Mouse (Mus musculus) megakaryocyte, embryonic 14.5 days (primary cell): ENCODE results near the gene Npy4r. TPM values are rescaled to one million over a fixed set of nuclear protein-coding genes. Genes with fewer than 3 reads are reported as not detected.

Experiments used
- H3K27me3 ChIP-seq: replicated peaks from 2 replicates; pipeline ENCODE3; 2012; ENCODE audit warnings: inconsistent platforms
- H3K36me3 ChIP-seq: replicated peaks from 2 replicates; pipeline ENCODE3; 2012; ENCODE audit warnings: low read length, inconsistent platforms, mixed read lengths
- H3K4me1 ChIP-seq: 2 replicates; pipeline ENCODE4 v1.6.1; 2012; ENCODE audit warnings: inconsistent platforms
- H3K4me3 ChIP-seq: replicated peaks from 2 replicates; pipeline ENCODE3; 2012; ENCODE audit warnings: moderate library complexity, mild to moderate bottlenecking, inconsistent platforms
- H3K9me3 ChIP-seq: 2 replicates; pipeline ENCODE4 v1.6.1; 2012; ENCODE audit warnings: inconsistent platforms
- FLI1 ChIP-seq: IDR thresholded peaks from 2 replicates; pipeline ENCODE4 v1.6.1; 2012; ENCODE audit warnings: low read length, inconsistent platforms, mixed read lengths
- GATA1 ChIP-seq: IDR thresholded peaks from 3 replicates; pipeline ENCODE4 v1.6.1; 2012; ENCODE audit warnings: mixed read lengths, low read length, inconsistent platforms, borderline replicate concordance
- polyA plus RNA-seq: library from polyadenylated mRNA; stranded (reverse); fragments of >175 nt; gene quantifications from 2 replicates; pipeline ENCODE4 v1.2.3, GENCODE M21; 2012; ENCODE audit warnings: low replicate concordance; ENCODE audit not compliant: insufficient read depth

Gene Npy4r
- not detected in 2 replicates for polyA plus RNA-seq

- H3K9me3 ChIP-seq, result no peaks in the 10 kb centered on the region
- no peaks in the 10 kb centered on the region for H3K36me3 ChIP-seq
- H3K27me3 ChIP-seq, result peaks cover 20% of the 10 kb centered on the region
- H3K4me3 ChIP-seq, result no peak within 1 kb of the TSS
- TF ChIP-seq FLI1 (no peak), GATA1 (no peak)
- peaks cover 7% of the 10 kb centered on the region for H3K4me1 ChIP-seq
These were observed at the start of gene Npy4r for GRCm38 (mm10) chr14:34152342-34152741. Npy4r (minus strand) TSS chr14:34152489.

- peak within 1 kb of the TSS; percentile 91 for H3K4me3 ChIP-seq
- no peak for TF ChIP-seq GATA1
- no peak for TF ChIP-seq FLI1
- H3K4me1 ChIP-seq, result peaks cover 23% of the 10 kb centered on the region
- H3K36me3 ChIP-seq, result no peaks in the 10 kb centered on the region
- H3K27me3 ChIP-seq, result peaks cover 71% of the 10 kb centered on the region
- peaks cover 7% of the 10 kb centered on the region; the same call in 1 of the 2 replicates for H3K9me3 ChIP-seq
These were observed 49.1 kb upstream of the Npy4r start, which contains the start of gene Gprin2 for GRCm38 (mm10) chr14:34201231-34202035. Gprin2 (minus strand) TSS chr14:34201653.

GRCm38 (mm10) chr14:34200738-34201230, 48.5 kb upstream of the Npy4r start:
- peaks cover 73% of the 10 kb centered on the region for H3K27me3 ChIP-seq
- H3K36me3 ChIP-seq, result no peaks in the 10 kb centered on the region
- TF ChIP-seq FLI1 (no peak), GATA1 (no peak)
- peak overlapping the region; percentile 91 for H3K4me3 ChIP-seq
- peaks cover 7% of the 10 kb centered on the region; the same call in 1 of the 2 replicates for H3K9me3 ChIP-seq
- H3K4me1 ChIP-seq, result peaks cover 23% of the 10 kb centered on the region

- Histone ChIP-seq H3K36me3 (no peaks in the 10 kb centered on the region), H3K27me3 (peaks cover 61% of the 10 kb centered on the region), H3K4me3 (no peak overlapping the region), H3K9me3 (no peaks in the 10 kb centered on the region), H3K4me1 (peaks cover 23% of the 10 kb centered on the region)
- no peak for TF ChIP-seq FLI1
- TF ChIP-seq GATA1, result no peak
These were observed 44.4 kb upstream of the Npy4r start for GRCm38 (mm10) chr14:34196706-34197105.

GRCm38 (mm10) chr14:34195466-34195865, 43.2 kb upstream of the Npy4r start:
- H3K4me1 ChIP-seq, result peaks cover 14% of the 10 kb centered on the region
- H3K36me3 ChIP-seq, result no peaks in the 10 kb centered on the region
- no peak overlapping the region for H3K4me3 ChIP-seq
- H3K27me3 ChIP-seq, result peaks cover 54% of the 10 kb centered on the region
- TF ChIP-seq FLI1 (no peak), GATA1 (no peak)
- no peaks in the 10 kb centered on the region for H3K9me3 ChIP-seq

- peaks cover 20% of the 10 kb centered on the region for H3K4me1 ChIP-seq
- H3K4me3 ChIP-seq, result no peak overlapping the region
- H3K27me3 ChIP-seq, result peaks cover 40% of the 10 kb centered on the region
- TF ChIP-seq GATA1 (no peak), FLI1 (no peak)
- H3K9me3 ChIP-seq, result no peaks in the 10 kb centered on the region
- H3K36me3 ChIP-seq, result no peaks in the 10 kb centered on the region
These were observed 41.6 kb upstream of the Npy4r start for GRCm38 (mm10) chr14:34193879-34194278.

- H3K4me1 ChIP-seq, result peaks cover 8% of the 10 kb centered on the region
- TF ChIP-seq GATA1 (no peak), FLI1 (no peak)
These were observed 38.1 kb upstream of the Npy4r start for GRCm38 (mm10) chr14:34190361-34190760.

GRCm38 (mm10) chr14:34188629-34189028, 36.3 kb upstream of the Npy4r start:
- Histone ChIP-seq H3K9me3 (no peaks in the 10 kb centered on the region), H3K27me3 (peaks cover 16% of the 10 kb centered on the region), H3K4me1 (peaks cover 8% of the 10 kb centered on the region), H3K36me3 (no peaks in the 10 kb centered on the region), H3K4me3 (no peak overlapping the region)
- TF ChIP-seq FLI1 (no peak), GATA1 (no peak)

More at GRCm38 (mm10) chr14:34190361-34190760, 38.1 kb upstream of the Npy4r start:
- H3K36me3 ChIP-seq, result no peaks in the 10 kb centered on the region
- H3K27me3 ChIP-seq, result peaks cover 24% of the 10 kb centered on the region
- H3K9me3 ChIP-seq, result no peaks in the 10 kb centered on the region
- no peak overlapping the region for H3K4me3 ChIP-seq

- Histone ChIP-seq H3K9me3 (peaks cover 17% of the 10 kb centered on the region), H3K36me3 (no peaks in the 10 kb centered on the region), H3K4me3 (no peak overlapping the region), H3K4me1 (no peaks in the 10 kb centered on the region), H3K27me3 (peaks cover 2% of the 10 kb centered on the region)
- TF ChIP-seq FLI1 (no peak), GATA1 (no peak)
These were observed 30.8 kb upstream of the Npy4r start for GRCm38 (mm10) chr14:34183101-34183500.

- TF ChIP-seq GATA1, result no peak
- TF ChIP-seq FLI1, result no peak
- H3K4me3 ChIP-seq, result no peak overlapping the region
These were observed 27.1 kb upstream of the Npy4r start for GRCm38 (mm10) chr14:34179351-34179750.

More at GRCm38 (mm10) chr14:34179351-34179750, 27.1 kb upstream of the Npy4r start:
- no peaks in the 10 kb centered on the region for H3K36me3 ChIP-seq
- H3K9me3 ChIP-seq, result peaks cover 17% of the 10 kb centered on the region
- H3K27me3 ChIP-seq, result no peaks in the 10 kb centered on the region
- H3K4me1 ChIP-seq, result no peaks in the 10 kb centered on the region
